Mouse (Mus musculus) spleen, postnatal 4 days (tissue): Measurements from ENCODE around the gene Cdh23.

Experiments used
- DNase-seq, 2 experiments: peaks; one replicate each; pipeline ENCODE4 v3.0.0; 2022; ENCODE audit warnings: low spot score in 2 of 2

Cdh23 gene

GRCm38 (mm10) chr10:60367904-60368303, 328.4 kb downstream of the Cdh23 start:
- DNase-seq: no peak

GRCm38 (mm10) chr10:60367145-60367544, 329.1 kb downstream of the Cdh23 start:
- DNase-seq: no peak

GRCm38 (mm10) chr10:60363426-60363825, 332.9 kb downstream of the Cdh23 start:
- no peak for DNase-seq

GRCm38 (mm10) chr10:60362310-60362628, 334.0 kb downstream of the Cdh23 start:
- DNase-seq: no peak

GRCm38 (mm10) chr10:60361615-60362309, 334.5 kb downstream of the Cdh23 start:
- no peak for DNase-seq

- no peak for DNase-seq
Measured at GRCm38 (mm10) chr10:60358776-60359175, 337.5 kb downstream of the Cdh23 start.

- DNase-seq: no peak
Measured at GRCm38 (mm10) chr10:60357901-60358300, 338.4 kb downstream of the Cdh23 start.

- no peak for DNase-seq
Measured at GRCm38 (mm10) chr10:60357441-60357840, 338.8 kb downstream of the Cdh23 start.

- no peak for DNase-seq
Measured at GRCm38 (mm10) chr10:60354881-60355677, 341.2 kb downstream of the Cdh23 start.

- no peak for DNase-seq
Measured at GRCm38 (mm10) chr10:60354003-60354325, 342.3 kb downstream of the Cdh23 start.

- DNase-seq: no peak
Measured at GRCm38 (mm10) chr10:60353241-60354002, 342.9 kb downstream of the Cdh23 start.

- peak in 1 of 2 experiments; percentile 51 for DNase-seq
Measured at GRCm38 (mm10) chr10:60351761-60352455, 344.4 kb downstream of the Cdh23 start.

GRCm38 (mm10) chr10:60351248-60351647, 345.0 kb downstream of the Cdh23 start:
- DNase-seq: no peak

- DNase-seq: peak; percentile 95 to 98
Measured at GRCm38 (mm10) chr10:60350805-60351167, 345.5 kb downstream of the Cdh23 start.

GRCm38 (mm10) chr10:60350077-60350804, 346.0 kb downstream of the Cdh23 start:
- no peak for DNase-seq

GRCm38 (mm10) chr10:60349644-60350043, 346.6 kb downstream of the Cdh23 start:
- no peak for DNase-seq

GRCm38 (mm10) chr10:60349056-60349455, 347.2 kb downstream of the Cdh23 start:
- DNase-seq: peak; percentile 63 to 78

GRCm38 (mm10) chr10:60347768-60348610, 348.3 kb downstream of the Cdh23 start:
- DNase-seq: peak; percentile 57 to 75

- DNase-seq: peak; percentile 90 to 97
Measured at GRCm38 (mm10) chr10:60346701-60347405, 349.4 kb downstream of the Cdh23 start, which contains the start of gene Vsir. Gene Vsir, plus strand, starts transcription at chr10:60346851.

- DNase-seq: no peak
Measured at GRCm38 (mm10) chr10:60346056-60346455, 350.2 kb downstream of the Cdh23 start.
